Mouse (Mus musculus) midbrain, embryonic 14.5 days (tissue): ENCODE results near the gene Cdkn1a. TPM values are rescaled to one million over a fixed set of nuclear protein-coding genes. Genes with fewer than 3 reads are reported as not detected.
"Not testable (repeated sequence)": the region's sequence is repeated elsewhere in the genome, so short reads cannot be mapped to it uniquely, and the experiment has no call there.

Experiments used
- ATAC-seq: fragments of 200-750 bp; cut with Nextera tagmentation; 2 replicates; pipeline ENCODE4 v1.8.0; 2017; ENCODE audit warnings: moderate number of reproducible peaks, moderate library complexity; ENCODE audit not compliant: low FRiP score, low TSS enrichment
- DNase-seq: peaks from one replicate; pipeline ENCODE4 v3.0.0-alpha.2; 2015
- H3K27ac ChIP-seq: fragments of 300-500 bp; sonication (generic); replicated peaks from 2 replicates; pipeline ENCODE4 v1.5.1; 2014; ENCODE audit warnings: mild to moderate bottlenecking, low read depth, low read length, moderate library complexity
- H3K27me3 ChIP-seq: fragments of 300-500 bp; sonication (generic); 2 replicates; pipeline ENCODE4 v1.6.1; 2014; ENCODE audit warnings: low read length, control low read depth, mixed read lengths; ENCODE audit not compliant: control insufficient read depth, insufficient read depth
- H3K36me3 ChIP-seq: fragments of 300-500 bp; sonication (generic); 2 replicates; pipeline ENCODE4 v1.6.1; 2014; ENCODE audit warnings: low read length, control low read depth; ENCODE audit not compliant: control insufficient read depth, insufficient read depth
- H3K4me1 ChIP-seq: fragments of 300-500 bp; sonication (generic); 2 replicates; pipeline ENCODE4 v1.6.1; 2014; ENCODE audit warnings: mild to moderate bottlenecking, antibody characterized with exemption, low read length, control low read depth; ENCODE audit not compliant: control insufficient read depth, insufficient read depth
- H3K4me2 ChIP-seq: fragments of 300-500 bp; sonication (generic); 2 replicates; pipeline ENCODE4 v1.6.1; 2014; ENCODE audit warnings: mild to moderate bottlenecking, low read length, moderate library complexity
- H3K4me3 ChIP-seq: fragments of 300-500 bp; sonication (generic); replicated peaks from 2 replicates; pipeline ENCODE4 v1.5.1; 2014; ENCODE audit warnings: low read depth, low read length
- H3K9ac ChIP-seq: fragments of 300-500 bp; sonication (generic); replicated peaks from 2 replicates; pipeline ENCODE4 v1.6.1; 2014; ENCODE audit warnings: mild to moderate bottlenecking, low read length, moderate library complexity
- H3K9me3 ChIP-seq: fragments of 300-500 bp; sonication (generic); 2 replicates; pipeline ENCODE4 v1.6.1; 2016; ENCODE audit warnings: low read length, control low read depth, mixed read lengths; ENCODE audit not compliant: control insufficient read depth
- WGBS: fragments of 180-500 bp; shearing (Covaris S2); extraction: QIAGEN DNeasy Blood & Tissue Kit; methylation state at CpG from one replicate; pipeline ENCODE4 v1.1.7; 2014; 5-methylcytosine and 5-hydroxymethylcytosine counted together
- polyA plus RNA-seq: library from polyadenylated mRNA; unstranded; fragments of >200 nt; fragmentation: Nextera tagmentation; extraction: Ambion mirVana; gene quantifications from 2 replicates; pipeline ENCODE4 v1.2.1, GENCODE M21; 2014

The Cdkn1a gene
- polyA plus RNA-seq, 1 experiment from 2014 or later = 80.8 TPM

- no peak for ATAC-seq
- 49% methylated on average over 13 of the region's 13 CpGs for WGBS
- Histone ChIP-seq H3K4me2 (no peak overlapping the region), H3K36me3 (no peaks in the 10 kb centered on the region), H3K4me3 (no peak overlapping the region), H3K9ac (0 out of 2 replicates have a peak overlapping the region, but pooled peaks have one; percentile 17), H3K27me3 (no peaks in the 10 kb centered on the region), H3K9me3 (no peaks in the 10 kb centered on the region), H3K27ac (no peak overlapping the region), H3K4me1 (0 out of 2 replicates have a peak, but pooled peaks cover 6% of the 10 kb centered on the region)
- peak; percentile 49 for DNase-seq
These were observed 28.4 kb upstream of the Cdkn1a start for GRCm38 (mm10) chr17:29062119-29063035.

- 50% methylated on average over 8 of the region's 8 CpGs for WGBS
- Histone ChIP-seq H3K36me3 (no peaks in the 10 kb centered on the region), H3K4me3 (no peak overlapping the region), H3K4me2 (no peak overlapping the region), H3K9ac (no peak overlapping the region), H3K4me1 (0 out of 2 replicates have a peak, but pooled peaks cover 6% of the 10 kb centered on the region), H3K27ac (no peak overlapping the region), H3K9me3 (no peaks in the 10 kb centered on the region), H3K27me3 (no peaks in the 10 kb centered on the region)
- no peak for DNase-seq
- ATAC-seq = no peak
These were observed 27.4 kb upstream of the Cdkn1a start for GRCm38 (mm10) chr17:29063121-29063987.

GRCm38 (mm10) chr17:29063988-29064285 lies 26.8 kb upstream of the Cdkn1a start:
- WGBS = 70% methylated on average over 2 of the region's 2 CpGs
- no peak overlapping the region for H3K4me2 ChIP-seq
- H3K4me3 ChIP-seq = no peak overlapping the region
- H3K4me1 ChIP-seq = 0 out of 2 replicates have a peak, but pooled peaks cover 6% of the 10 kb centered on the region
- H3K36me3 ChIP-seq = no peaks in the 10 kb centered on the region
- H3K9ac ChIP-seq = no peak overlapping the region
- no peaks in the 10 kb centered on the region for H3K27me3 ChIP-seq
- no peaks in the 10 kb centered on the region for H3K9me3 ChIP-seq
- no peak for DNase-seq
- no peak for ATAC-seq
- no peak overlapping the region for H3K27ac ChIP-seq

- H3K36me3 ChIP-seq = no peaks in the 10 kb centered on the region
- H3K4me2 ChIP-seq = no peak overlapping the region
- H3K27ac ChIP-seq = no peak overlapping the region
- H3K9me3 ChIP-seq = no peaks in the 10 kb centered on the region
- no peaks in the 10 kb centered on the region for H3K27me3 ChIP-seq
- DNase-seq = no peak
- H3K4me3 ChIP-seq = no peak overlapping the region
- WGBS = 86% methylated on average over 21 of the region's 21 CpGs
- H3K4me1 ChIP-seq = 0 out of 2 replicates have a peak, but pooled peaks cover 6% of the 10 kb centered on the region
- ATAC-seq = no peak
- no peak overlapping the region for H3K9ac ChIP-seq
These were observed 25.4 kb upstream of the Cdkn1a start for GRCm38 (mm10) chr17:29065245-29065940.

- H3K4me1 ChIP-seq = 0 out of 2 replicates have a peak, but pooled peaks cover 6% of the 10 kb centered on the region
- no peak for ATAC-seq
- H3K4me3 ChIP-seq = no peak overlapping the region
- H3K27ac ChIP-seq = no peak overlapping the region
- H3K4me2 ChIP-seq = no peak overlapping the region
- no peaks in the 10 kb centered on the region for H3K36me3 ChIP-seq
- 93% methylated on average over 3 of the region's 3 CpGs for WGBS
- H3K9ac ChIP-seq = no peak overlapping the region
- H3K9me3 ChIP-seq = no peaks in the 10 kb centered on the region
- no peaks in the 10 kb centered on the region for H3K27me3 ChIP-seq
- no peak for DNase-seq
These were observed 24.8 kb upstream of the Cdkn1a start for GRCm38 (mm10) chr17:29065971-29066370.

- 81% methylated on average over 3 of the region's 3 CpGs for WGBS
- not testable (repeated sequence) for ATAC-seq, H3K4me3 ChIP-seq, DNase-seq, H3K36me3 ChIP-seq, H3K27me3 ChIP-seq, H3K4me2 ChIP-seq, H3K4me1 ChIP-seq, H3K9me3 ChIP-seq, H3K27ac ChIP-seq, H3K9ac ChIP-seq
These were observed 23.4 kb upstream of the Cdkn1a start for GRCm38 (mm10) chr17:29067416-29067815.

GRCm38 (mm10) chr17:29067847-29068246 lies 22.9 kb upstream of the Cdkn1a start:
- Histone ChIP-seq H3K27ac (no peak overlapping the region), H3K4me3 (no peak overlapping the region), H3K9ac (no peak overlapping the region), H3K27me3 (no peaks in the 10 kb centered on the region), H3K9me3 (no peaks in the 10 kb centered on the region), H3K36me3 (no peaks in the 10 kb centered on the region), H3K4me2 (no peak overlapping the region), H3K4me1 (0 out of 2 replicates have a peak, but pooled peaks cover under 1% of the 10 kb centered on the region)
- WGBS = 60% methylated on average over 5 of the region's 5 CpGs
- ATAC-seq = no peak
- DNase-seq = no peak

GRCm38 (mm10) chr17:29069063-29069462 lies 21.7 kb upstream of the Cdkn1a start:
- WGBS = 74% methylated on average over 10 of the region's 10 CpGs
- no peak for ATAC-seq
- H3K9me3 ChIP-seq = no peaks in the 10 kb centered on the region
- H3K27me3 ChIP-seq = no peaks in the 10 kb centered on the region
- H3K4me3 ChIP-seq = no peak overlapping the region
- 0 out of 2 replicates have a peak, but pooled peaks cover 4% of the 10 kb centered on the region for H3K4me1 ChIP-seq
- no peak overlapping the region for H3K27ac ChIP-seq
- no peak overlapping the region for H3K4me2 ChIP-seq
- H3K36me3 ChIP-seq = no peaks in the 10 kb centered on the region
- no peak for DNase-seq
- no peak overlapping the region for H3K9ac ChIP-seq
